Mouse (Mus musculus) thymus, postnatal 14 days (tissue): ENCODE measurements around the gene Ago4.

Experiments
- DNase-seq: peaks from one replicate; pipeline ENCODE4 v3.0.0; 2021

Ago4 gene

DNA sequence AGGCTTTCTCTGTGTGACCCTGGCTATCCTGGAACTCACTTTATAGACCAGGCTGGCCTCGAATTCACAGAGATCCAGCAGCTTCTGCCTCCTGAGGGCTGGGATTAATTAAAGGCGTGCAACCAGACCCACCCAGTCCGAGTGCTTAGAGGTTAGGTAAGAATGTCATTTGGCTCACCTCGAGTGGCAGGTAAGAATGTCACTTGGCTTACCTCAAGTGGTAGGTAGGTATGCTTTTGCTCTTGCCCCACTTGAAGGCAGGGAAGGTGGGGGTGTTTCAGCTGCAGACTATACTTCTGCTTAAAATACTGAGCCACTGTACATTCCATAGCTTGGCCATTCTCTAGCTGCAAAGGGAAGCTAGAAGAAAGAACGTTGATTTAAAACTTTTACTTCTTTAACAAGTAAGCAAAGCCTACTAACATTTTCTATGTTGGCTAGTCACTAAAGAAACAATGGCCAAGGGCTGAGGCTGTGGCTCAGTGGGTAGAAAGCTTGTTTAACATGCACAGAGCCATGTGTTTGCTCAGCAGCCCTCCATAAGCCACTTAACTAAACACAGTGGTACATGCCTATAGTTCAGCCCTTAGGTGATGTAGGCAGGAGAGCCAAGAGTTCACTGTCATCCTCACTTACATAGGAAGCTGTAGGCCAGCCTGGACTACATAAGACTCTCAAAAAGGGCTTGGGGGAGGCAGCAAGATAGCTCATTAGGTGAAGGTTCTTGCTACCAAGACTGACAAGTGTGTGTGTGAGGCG is 20.8 kb downstream of the Ago4 start:
- no peak for DNase-seq

DNA sequence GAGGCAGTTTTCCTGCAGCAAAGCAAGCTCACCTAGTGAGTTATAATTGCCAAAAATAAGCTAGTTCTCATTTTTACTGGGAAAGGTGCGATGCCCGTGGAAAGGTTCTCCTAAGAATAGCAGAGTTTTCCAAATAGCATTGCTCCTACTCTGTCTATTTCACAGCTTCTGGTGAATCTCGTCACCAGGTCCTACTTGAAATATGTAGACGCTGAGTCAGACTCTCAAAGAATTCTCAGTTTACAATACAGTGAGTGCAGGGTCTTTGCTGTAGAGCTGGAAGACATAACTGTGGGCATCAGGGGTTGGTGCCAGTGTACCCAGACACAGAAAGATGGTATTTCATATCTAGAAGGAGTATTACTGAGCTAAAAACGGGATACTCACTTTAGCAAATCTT is 22.3 kb downstream of the Ago4 start:
- DNase-seq, result no peak

DNA sequence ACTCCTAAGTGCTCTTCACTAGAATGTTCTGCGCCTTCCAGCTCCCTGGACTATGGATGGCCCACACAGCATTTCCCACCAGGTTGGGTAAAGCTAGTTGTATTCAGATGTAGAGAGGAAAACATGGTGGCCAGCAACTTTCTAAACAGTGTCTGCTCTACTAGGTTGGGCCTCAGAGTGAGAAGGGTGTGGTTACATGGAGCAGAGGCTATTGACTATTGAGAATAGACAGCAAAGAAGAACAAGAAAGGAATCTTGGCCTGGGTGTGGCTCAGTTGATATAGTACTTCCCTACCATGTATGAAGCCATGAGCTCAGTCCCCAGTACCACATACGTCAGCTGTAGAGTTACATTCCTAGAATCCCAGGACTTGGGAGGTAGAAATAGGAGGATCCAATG is 24.2 kb downstream of the Ago4 start:
- no peak for DNase-seq

DNA sequence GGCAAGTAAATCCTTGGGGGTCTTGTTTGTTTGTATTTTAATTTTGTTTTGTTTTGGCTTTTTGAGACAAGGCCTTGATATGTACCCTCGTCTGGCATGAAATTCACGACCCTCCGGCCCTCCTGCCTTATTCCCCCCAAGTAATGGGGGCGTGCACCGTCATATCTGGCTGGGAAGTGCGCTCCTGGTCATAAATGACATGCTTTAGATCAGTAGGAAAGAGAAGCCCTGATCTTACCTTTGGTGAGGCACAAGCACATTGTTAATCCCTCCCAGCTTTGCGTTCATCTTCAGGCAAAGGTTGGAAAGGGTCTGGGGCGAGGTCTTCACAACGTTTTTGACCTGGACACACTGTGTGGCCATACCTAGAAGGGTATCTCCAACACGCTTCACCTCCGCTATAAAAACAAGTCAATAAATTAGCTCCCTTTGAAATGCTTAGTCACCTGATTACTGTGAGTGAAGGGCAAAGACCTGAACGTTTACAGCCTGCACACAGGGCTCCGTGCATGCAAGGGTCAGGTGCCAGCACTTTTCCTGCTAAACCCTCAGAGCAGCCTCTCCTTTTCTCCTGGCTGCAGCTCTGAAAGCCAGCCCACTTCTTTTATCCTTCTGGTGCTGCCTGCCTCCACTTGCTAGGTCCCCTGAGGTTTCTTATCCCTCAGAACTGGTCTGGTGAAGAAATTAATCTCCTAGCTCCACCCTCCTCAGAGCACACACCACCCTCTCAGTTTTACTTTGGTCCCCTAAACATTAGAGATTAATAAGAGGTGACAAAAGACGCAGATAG is 25.0 kb downstream of the Ago4 start:
- DNase-seq, result no peak

DNA sequence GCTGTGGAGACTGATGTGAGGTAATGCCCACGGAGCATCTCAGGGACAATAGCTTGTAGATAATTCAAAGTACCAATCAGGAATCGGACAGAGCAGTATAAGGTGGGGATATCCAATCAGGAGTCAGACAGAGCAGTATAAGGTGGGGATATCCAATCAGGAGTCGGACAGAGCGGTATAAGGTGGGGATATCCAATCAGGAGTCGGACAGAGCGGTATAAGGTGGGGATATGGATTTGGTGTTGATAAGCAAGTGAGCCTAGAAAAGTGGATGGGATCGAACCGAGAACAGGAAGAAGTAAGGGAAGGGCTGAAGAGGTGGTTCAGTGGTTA is 30.3 kb downstream of the Ago4 start:
- DNase-seq, result no peak

DNA sequence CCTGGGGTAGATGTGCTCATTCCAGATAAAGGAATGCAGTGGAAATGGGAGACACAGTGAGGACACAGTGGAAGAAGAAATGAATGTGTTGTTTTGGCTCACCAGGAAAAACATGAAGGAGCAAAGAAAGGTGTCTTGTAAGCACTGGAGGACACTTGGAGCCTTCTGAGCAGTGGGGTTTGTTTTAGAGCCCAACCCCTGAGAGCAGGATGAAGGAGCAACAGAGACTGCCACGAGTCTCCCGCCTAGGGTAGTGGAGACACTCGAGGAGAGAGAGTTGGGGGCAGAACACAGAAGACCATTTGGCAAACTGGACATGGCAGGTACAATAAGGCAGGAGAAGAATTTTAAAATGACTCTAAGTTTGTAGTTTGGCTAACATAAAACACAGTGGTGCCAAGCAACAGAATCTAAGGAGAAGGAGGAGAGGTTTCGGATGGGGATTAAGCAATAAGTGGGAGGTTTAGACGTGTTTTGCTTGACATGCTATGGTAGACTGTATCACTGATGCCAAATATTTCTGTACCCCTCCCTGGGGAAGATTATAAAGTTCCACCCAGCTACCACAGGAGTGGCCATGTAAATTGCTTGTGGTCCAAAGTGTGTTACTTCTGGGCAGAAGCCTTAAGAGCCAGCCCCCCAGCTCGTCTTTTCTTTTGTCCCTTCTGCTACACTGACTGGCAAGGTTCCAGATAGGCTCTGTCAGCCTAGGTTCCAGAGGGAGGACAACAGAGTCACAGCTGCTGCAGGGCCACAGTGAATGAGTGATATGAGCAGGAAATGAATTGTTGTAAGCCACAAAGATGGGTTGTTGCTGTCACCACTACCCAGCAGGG is 30.9 kb downstream of the Ago4 start:
- no peak for DNase-seq

DNA sequence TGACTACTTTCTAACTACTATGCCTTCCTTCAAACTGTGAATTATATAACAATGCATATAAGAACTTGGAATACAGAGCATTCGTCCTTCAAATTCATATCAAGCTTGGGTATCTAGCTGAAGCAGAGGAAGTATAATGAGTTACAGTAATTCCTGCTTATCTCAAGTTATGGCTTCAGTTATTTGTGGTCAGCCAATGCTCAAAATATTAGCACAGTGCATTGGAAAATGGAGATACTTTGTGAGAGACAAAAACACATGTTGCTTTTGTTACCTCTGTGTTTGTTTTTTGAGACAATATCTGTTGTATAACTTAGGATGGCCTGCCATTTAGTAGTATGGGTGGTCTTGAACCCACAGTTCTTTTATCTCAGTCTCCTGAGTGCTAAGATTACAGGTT is 34.7 kb downstream of the Ago4 start:
- DNase-seq, result no peak

DNA sequence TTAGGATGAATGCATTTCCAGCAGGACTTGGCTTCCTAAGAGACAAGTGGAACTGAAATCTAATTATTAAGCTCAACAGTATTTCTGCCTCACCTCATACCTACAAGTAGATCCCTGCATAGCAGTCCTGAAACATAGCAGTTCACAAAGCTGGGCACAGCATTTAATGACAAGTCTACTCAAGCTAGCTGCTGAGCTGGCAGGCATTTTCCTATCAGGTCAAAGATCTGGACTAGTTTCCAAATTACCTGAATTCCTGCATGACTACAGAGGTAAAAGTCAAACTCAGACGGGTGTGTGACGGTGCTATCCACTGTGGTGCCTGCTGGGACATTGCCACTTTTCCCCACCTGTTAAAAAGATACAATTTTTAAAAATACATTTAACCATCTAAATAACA is 36.3 kb downstream of the Ago4 start:
- DNase-seq, result no peak

DNA sequence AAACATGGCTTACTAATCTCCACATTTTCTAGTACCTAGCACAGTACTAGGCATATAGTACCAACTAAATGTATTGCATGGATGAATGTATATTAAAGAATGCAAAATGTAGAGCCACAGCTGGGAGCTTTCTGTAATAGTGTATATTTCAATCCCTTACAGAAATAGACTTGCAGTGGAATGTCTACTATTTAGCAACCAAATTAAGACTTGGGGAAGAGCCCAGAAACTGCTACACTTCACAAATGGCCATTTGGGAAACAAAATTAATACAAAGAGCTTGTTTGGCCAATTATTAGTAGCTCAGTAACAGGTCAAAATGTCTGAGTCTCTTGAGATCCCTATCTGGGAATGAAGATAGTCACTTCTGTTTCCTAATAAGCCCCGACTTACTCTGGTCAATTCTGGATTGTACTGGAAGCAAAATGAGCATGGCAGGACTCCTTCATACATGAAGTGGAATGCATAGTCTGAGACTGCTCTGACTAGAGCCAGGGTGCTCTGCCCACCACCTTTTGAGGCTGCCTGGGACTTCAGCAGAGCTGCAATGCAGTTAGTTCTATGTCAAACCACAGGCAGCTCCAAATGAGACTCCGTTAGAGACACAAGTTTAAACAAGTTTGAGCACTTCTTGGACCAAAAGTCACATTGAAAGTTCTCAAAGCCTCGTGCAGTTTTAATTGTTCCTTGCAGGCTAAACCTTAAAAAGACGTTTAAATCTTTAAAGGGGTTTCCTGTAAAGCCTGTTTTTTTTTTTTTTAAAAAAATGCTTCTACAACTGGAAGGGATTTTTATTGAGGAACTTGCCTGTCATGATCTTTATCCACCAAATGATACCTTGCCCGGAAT is 37.1 kb downstream of the Ago4 start:
- DNase-seq, result no peak

DNA sequence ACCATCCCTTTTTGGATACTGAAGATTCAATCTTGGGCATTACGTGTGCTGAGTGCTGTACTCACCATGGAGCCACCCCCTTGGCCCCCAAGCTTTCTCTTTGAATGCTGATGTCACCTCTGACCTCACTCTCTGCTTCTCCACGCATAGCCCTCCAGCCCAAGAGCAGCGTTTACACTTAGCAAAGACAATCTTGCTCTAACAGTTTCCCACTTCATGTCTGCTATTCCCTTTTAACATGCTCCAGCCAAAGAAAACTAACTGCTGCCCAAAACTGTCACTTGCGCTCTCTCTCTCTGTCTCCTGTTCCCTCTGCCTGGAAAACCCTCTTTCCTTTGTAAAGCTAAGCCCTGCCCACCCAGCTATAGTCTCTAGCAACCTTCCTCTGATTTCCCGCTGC is 37.8 kb downstream of the Ago4 start:
- DNase-seq, result no peak

DNA sequence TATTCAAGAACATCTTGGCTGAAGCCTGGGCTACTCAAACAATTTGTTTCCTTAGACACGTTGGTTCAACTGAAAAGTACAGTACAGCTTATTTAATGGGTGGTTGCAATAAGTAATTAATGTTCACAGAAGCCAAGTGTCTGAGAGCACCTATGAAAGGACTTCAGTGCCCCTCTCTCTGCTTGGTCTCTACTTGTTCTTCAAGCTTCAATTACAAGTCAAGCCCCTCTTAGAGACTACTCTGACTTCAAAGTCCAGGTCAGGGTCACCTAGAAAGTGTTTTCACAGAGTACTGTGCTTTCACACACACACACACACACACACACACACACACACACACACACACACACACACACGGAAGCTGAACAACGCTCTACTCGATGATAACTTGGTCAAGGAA is 39.9 kb downstream of the Ago4 start:
- DNase-seq, result no peak

DNA sequence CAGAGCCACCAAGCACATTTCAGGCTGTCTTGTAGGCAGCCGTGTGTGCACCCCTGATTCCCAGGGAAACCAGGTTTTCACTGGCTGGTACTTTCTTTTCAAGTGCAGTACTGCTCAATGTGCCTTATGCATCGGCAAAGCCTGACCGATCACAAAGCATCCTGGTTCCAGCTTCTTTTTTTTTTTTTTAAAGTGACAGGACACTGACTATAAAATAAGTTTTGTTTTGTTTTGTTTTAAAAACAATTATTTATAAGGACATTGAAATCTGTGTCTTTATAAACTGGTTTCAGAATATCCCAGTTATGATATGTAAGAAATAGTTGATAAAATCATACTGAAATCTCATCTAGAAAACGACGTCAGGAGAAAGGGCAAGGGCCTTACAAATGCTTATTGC is 41.3 kb downstream of the Ago4 start:
- DNase-seq, result no peak

DNA sequence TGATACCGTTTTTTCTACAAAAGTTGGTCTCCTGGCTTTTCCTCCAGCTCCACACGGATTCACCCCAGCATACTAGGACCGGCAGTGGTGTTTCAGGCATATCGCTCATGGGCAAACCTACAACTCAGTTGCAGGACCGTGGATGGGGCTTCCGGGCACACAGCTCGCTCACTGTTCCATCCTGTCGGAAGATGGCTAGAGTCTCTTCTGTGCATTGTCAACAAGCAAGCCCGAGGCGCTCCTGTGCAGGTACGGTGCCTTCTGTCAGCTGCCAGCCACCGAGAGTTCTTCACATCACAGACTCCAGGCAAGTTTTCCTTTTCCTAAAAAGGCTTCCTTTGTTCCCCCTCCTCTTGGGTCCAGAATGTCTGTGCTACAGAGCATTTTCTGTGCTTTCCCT is 42.5 kb downstream of the Ago4 start:
- no peak for DNase-seq

DNA sequence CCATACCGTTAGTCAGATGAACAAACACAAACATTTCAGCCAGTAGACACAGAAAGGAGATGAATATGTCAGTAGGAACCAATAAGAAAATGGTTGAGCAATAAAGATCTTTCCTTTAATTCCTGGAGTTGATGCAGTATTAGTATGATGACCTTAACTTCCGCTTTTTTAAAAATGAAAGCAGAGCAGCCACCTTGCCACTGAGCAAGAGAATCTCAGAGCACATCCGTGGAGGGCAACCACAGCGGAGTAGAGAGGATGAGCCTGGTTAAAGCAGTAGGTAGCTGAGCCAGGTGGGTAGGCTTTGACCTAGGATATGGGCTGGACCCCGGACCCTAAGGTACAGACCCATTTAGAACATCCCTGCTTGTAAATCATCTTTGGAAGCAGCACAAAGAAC is 43.5 kb downstream of the Ago4 start:
- DNase-seq, result no peak

DNA sequence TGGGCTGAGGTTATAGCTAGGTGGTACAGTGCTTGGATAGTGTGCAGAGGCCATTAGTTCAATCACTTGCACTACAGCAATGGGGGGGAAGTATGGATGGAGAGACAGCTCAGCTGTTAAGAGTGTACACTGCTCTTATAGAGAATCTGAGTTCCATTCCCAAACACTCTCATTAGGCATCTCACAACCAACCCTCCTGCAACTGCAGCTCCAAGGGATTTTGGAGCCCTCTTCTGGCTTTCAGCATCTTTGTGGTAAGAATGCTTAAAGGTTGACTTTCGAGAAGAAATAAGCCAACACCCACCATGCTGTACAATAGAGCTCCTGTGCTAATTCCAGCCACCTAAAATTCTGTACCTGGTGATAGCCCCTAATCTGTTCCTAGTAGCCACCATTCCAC is 47.1 kb downstream of the Ago4 start:
- DNase-seq, result no peak

DNA sequence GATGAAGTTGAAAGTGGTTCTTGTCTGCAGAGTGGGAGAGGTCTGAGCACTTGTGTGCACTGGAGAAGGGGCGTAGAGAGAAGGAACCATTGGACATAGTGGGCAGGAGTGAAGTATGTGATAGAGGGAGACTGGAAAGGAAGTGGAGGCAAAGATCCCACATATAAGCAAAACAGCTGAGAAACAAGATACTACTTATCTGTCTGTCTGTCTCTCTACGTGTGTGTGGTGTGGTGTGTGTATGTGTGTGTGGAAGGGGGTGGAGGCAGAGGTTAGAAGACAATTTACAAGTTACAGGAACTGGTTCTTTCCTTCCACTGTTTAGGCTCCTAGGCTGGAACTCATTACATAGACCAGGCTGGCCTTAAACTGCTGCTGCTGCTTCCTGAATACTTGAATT is 48.2 kb downstream of the Ago4 start:
- no peak for DNase-seq

DNA sequence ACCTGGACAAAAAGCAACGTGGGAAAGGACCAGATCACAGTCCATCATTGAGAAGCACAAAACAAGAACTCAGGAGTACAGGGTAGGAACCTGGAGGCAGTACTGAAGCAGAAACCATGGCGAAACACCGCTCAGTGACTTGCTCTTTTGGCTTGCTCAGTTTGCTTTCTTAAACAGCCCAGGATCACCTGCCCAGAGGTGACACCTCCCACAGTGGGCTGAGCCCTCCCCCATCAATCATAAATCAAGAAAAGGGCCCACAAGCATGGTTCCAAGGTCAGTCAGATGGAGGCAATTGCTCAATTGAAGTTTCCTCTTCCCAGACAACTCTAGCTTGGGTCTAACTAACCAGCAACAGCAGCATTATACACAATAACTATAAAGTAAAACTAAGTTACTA is 49.4 kb downstream of the Ago4 start:
- DNase-seq, result no peak

DNA sequence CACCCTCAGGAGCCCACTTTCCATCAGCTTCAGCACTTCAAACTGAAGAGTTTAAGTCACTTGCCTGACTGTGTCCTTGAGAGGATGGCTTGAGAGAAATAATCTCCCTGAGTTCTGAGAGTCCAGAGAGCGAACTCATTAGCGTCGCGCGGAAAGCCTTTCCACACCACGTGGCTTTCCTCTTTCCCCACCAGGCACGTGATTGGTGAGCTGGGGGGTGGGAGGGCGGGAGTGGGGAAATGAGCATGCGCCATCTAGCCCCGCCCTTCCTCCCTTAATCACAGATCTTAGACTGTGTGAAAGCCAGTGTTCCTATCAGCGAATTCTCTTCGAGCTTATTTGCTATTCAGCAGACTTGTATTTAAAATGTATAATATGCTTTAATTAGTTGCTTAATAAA is 50.3 kb downstream of the Ago4 start:
- DNase-seq, result no peak

DNA sequence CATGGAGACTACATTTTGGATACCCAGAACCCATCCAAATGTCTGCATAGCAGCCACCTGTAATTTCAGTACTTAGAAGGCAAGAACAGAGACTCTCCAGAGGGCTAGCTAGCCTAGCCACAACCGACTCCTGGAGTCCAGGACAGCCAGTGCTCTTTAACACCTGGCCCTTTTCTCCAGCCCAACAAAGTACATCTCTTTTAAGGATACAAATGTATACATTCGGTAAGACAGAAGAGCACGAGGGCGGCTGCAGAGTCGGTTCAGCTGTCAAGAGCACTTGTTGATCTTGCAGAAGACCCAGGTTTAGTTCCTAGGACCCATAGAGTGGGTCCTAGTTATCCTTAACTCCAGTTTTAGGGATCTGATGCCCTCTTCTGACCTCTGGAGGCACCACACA is 51.8 kb downstream of the Ago4 start:
- DNase-seq, result no peak

DNA sequence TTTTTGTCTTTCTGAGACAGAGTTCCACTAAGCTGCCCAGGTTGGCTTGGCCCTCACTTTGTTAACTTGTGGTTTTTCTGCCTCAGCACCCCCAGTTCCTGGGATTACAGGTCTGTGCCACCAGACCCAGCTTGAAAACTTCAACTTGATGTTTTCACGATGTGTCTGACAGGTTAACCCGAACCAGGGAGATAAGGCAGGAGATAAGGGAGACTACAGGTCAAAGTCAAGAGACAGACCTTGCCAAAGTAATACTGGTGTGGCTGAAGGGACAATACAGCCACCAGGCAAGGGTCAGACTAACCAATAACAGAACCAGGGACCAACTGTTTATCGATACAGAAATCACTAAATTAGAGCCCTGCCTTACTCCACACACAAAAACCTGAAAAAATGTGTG is 53.0 kb downstream of the Ago4 start:
- no peak for DNase-seq

DNA sequence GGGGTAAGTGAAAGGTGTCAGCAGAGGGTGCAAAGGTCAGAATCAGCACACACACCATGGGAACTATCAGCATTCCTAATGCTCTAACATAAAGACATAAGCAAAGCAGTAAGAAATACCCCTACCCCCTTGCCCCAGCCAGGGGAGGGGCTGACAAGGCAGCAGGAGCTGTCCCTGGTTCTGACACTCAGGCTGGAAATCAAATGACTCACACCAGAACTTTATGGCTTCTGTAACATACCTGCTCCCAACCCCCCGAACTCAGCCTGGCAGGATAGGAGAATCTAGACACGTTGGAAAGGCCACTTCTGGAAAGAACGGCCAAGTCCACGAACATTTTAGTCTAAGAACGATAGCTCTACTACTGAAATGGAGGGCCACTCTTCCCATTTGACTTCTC is 60.2 kb downstream of the Ago4 start:
- no peak for DNase-seq

DNA sequence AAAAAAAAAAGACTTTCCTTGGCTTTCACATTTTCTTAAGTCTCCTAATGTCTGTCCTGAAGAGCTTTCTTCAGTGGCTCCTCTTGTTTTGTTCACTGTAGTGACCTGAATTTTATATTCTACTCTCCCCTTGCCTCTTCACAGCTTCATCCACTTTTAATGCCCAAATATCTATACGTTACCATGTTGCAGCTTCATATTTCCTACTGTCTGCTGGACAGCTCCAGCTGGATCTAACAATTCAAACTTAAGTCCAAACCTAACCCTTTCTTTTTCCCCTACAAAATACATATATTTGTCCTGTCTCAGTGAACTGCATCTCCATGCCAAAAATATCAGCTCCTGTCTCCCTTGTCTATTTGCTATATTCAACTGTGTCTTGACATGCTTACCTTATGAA is 63.9 kb downstream of the Ago4 start:
- DNase-seq, result no peak

DNA sequence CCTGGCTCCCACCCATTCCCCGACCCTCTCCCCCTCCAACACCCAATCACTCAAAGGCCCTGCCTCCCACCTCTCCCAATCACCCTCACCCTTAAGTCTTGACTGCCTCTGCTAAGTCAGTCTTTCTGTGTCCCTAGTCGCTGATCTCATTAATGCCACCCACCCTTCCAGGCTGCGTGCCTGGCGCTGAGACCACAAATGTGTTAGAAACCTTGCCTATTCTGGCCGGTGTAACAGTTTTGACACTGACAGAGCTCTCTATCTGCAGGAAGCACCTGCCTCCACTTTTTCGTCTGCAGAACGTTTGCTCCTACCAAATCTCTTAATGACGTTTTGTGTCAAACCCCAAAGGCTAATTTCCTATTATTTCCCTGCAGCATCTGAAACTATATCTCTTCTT is 64.3 kb downstream of the Ago4 start:
- DNase-seq, result no peak
